In genomic region chr5:101766248-101766647, GRCm38 (mm10) we compare ENCODE assay signal across 7 mouse cellular contexts. TPM values are rescaled to one million over a fixed set of nuclear protein-coding genes. Genes with fewer than 3 reads are reported as not detected.
DNase-seq lines count a peak whose midpoint lies in the region; ATAC-seq and TF ChIP-seq lines count a peak whose summit lies in the region.

No protein-coding gene starts in this region.

- WGBS in hindbrain, embryonic 16.5 days, result 40% methylated on average over 6 of the region's 6 CpGs

- peak overlapping the region; percentile 76 for H3K4me3 ChIP-seq in layer of hippocampus, adult 2 months
- no peak overlapping the region for H3K4me3 ChIP-seq in hindbrain, embryonic 16.5 days (ENCODE audit: low read length)

- H3K27me3 ChIP-seq in hindbrain, embryonic 16.5 days (replicated peaks; ENCODE audit: control insufficient read depth, insufficient read depth, low read length), result peaks cover 33% of the 10 kb centered on the region

- no peak for TF ChIP-seq CTCF in layer of hippocampus, adult 2 months (conservative IDR thresholded peaks at IDR 0.05)

- no peak for DNase-seq in layer of hippocampus, adult 2 months (ENCODE audit: low spot score in 2 of 2)
- DNase-seq in layer of hippocampus, adult 18-20 months (ENCODE audit: low spot score in 2 of 2), result no peak
- DNase-seq in embryo, embryonic 10.5 days (ENCODE audit: low spot score), result peak; percentile 27
- DNase-seq in neural tube, embryonic 10.5 days (ENCODE audit: extremely low spot score, low spot score), result peak; percentile 20
- no peak for DNase-seq in T-cell, adult 2 months (ENCODE audit: low spot score)
- DNase-seq in spleen, postnatal 4 days (ENCODE audit: low spot score in 2 of 2), result no peak

- peaks cover 11% of the 10 kb centered on the region for H3K4me1 ChIP-seq in hindbrain, embryonic 16.5 days (ENCODE audit: control insufficient read depth, insufficient read depth, low read depth, low read length)

- no peak overlapping the region for H3K9ac ChIP-seq in hindbrain, embryonic 16.5 days (ENCODE audit: low read depth, low read length)

- H3K27ac ChIP-seq in layer of hippocampus, adult 2 months, result peak overlapping the region; percentile 72
- H3K27ac ChIP-seq in hindbrain, embryonic 16.5 days (ENCODE audit: low read depth, low read length), result no peak overlapping the region

- no peaks in the 10 kb centered on the region for H3K36me3 ChIP-seq in hindbrain, embryonic 16.5 days (ENCODE audit: control insufficient read depth, insufficient read depth, low read length)

- peak overlapping the region; percentile 2; the same call in 1 of the 2 replicates for H3K4me2 ChIP-seq in hindbrain, embryonic 16.5 days (ENCODE audit: low read length)

- no peaks in the 10 kb centered on the region for H3K9me3 ChIP-seq in hindbrain, embryonic 16.5 days (ENCODE audit: control insufficient read depth, low read length)

- ATAC-seq in hindbrain, embryonic 16.5 days, result no peak

RNA-seq across cellular contexts. Expression of gene Cds1, which starts 1.3 kb away (rescaled TPM):
- total RNA-seq in layer of hippocampus, adult 2 months (2021), result 10 to 100 TPM; 58.4 to 60.3 TPM
- total RNA-seq in layer of hippocampus, adult 18-20 months (2021), result 10 to 100 TPM; 66.9 to 72.1 TPM
- 8.4 and 8.6 TPM in 2 replicates for polyA plus RNA-seq in hindbrain, embryonic 16.5 days (2015; fragmentation: Nextera tagmentation; extraction: Ambion mirVana)

Comparison
In these comparisons a context has a peak if more than half of its experiments do, and no peak if none do; other contexts are left out.
1. DNase-seq: peak in embryo, embryonic 10.5 days (single experiment) and neural tube, embryonic 10.5 days (single experiment); none in layer of hippocampus, adult 2 months (0 of 2), layer of hippocampus, adult 18-20 months (0 of 2), T-cell, adult 2 months (single experiment) and spleen, postnatal 4 days (0 of 2).